Mouse (Mus musculus) heart, postnatal 25 days (tissue): ENCODE results near the gene Spop. TPM values are rescaled to one million over a fixed set of nuclear protein-coding genes. Genes with fewer than 3 reads are reported as not detected.
"Not testable (repeated sequence)": the region's sequence is repeated elsewhere in the genome, so short reads cannot be mapped to it uniquely, and the experiment has no call there.

Source experiments
- DNase-seq: peaks from one replicate; pipeline ENCODE4 v3.0.0; 2022; ENCODE audit warnings: low spot score
- intact Hi-C: fragments of 180-260 bp; cut with DNase I; formaldehyde crosslinking; loops from one replicate; pipeline ENCODE4 v1.15.1; 2025
- total RNA-seq, 2 experiments: library from RNA; stranded (reverse); gene quantifications; 2 replicates each; pipeline ENCODE4 v1.2.3; 2021

The Spop gene
- total RNA-seq, 2 experiments from 2014 or later, result 180 to 195 TPM

- no peak for DNase-seq
- intact Hi-C loops, result loop anchor here (10.0 kb wide), 1 partner anchor 273 kb away; no protein-coding TSS in a partner anchor
These were observed 26.5 kb upstream of the Spop start for GRCm38 (mm10) chr11:95387354-95387753.

GRCm38 (mm10) chr11:95389006-95389405 is 24.9 kb upstream of the Spop start:
- no peak for DNase-seq
- intact Hi-C loops, result loop anchor here (10.0 kb wide), 1 partner anchor 274 kb away; no protein-coding TSS in a partner anchor

- no peak for DNase-seq
- intact Hi-C loops, result no loop called here
These were observed 23.5 kb upstream of the Spop start for GRCm38 (mm10) chr11:95390420-95390819.

GRCm38 (mm10) chr11:95391201-95391600 is 22.7 kb upstream of the Spop start:
- DNase-seq, result no peak
- intact Hi-C loops, result no loop called here

- intact Hi-C loops, result no loop called here
- DNase-seq, result no peak
These were observed 22.1 kb upstream of the Spop start for GRCm38 (mm10) chr11:95391743-95392142.

DNA sequence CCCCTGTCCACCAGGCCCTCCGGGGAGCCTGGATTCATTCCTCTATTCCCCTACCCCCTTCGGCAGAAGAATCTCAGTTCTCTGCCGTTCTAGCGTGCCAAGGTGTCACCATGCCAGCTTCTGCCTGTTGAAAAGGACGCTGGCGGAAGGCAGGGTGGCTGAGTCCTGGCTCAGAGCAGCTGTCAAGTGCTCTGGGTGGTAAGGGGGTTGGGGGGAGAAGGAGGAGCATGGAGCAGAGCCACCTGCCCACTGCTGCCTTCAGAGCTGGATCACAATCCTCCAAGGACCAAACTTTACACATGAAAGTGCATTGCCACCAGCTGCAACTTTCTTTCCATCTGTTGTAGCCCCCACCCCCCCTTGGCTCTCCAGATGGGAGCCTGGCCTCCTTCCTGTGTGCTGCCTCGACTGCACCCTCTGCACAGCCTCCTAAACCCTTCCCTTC is 21.6 kb upstream of the Spop start:
- DNase-seq, result no peak
- intact Hi-C loops, result no loop called here

DNA sequence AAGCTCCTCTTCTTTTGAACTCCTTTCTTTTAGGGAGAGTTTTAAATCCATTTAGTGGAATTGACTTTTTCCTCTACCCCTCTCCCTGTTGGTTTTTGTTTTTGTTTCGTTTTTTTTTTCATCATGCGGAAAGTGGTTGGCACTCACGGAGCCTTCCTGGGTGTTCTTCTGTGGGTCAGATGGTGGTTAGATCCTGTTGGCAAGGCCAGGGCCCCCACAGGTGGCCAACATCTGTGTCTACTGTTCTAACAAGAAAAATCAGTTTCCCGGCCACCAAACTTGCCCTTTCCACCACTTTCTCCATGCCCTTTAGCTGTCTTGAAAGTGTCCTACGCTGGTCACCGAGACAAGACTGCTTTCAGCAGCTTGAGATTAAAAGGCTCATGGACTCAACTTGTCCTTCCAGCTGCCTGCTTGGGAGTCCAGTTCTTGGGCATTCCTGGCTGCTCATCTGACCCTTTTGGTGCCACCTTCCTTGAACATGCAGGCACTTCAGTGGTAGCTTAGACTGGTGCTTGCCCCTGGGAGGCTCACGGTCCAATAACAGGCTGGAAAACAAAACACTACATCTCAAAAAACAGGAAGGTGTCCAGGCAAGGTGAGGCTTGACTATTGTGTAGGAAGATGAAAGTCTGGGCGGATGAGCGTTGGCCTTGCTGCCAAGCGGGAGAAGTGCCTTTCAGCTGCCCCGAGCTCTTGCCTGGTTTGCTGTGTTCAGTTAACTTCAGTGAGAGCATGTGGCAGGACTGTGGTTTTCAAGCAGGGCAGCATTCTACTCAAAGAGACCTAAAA is 21.0 kb upstream of the Spop start:
- intact Hi-C loops, result no loop called here

DNA sequence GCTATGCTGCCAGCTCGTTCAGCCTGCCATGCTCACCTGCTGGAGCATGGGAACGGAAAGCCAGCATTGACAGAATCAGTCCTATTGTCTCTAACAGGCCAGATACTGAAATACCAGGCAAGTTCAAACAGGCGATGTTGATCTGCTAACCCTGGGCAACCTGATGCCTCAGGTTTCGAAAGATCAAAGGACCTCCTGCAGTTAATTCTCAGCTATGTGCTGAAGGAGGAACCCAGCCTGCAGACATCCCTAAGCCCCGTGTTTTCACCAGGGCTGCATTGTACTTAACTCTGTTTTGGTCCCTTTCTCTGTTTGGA is 20.4 kb upstream of the Spop start:
- DNase-seq, result no peak
- intact Hi-C loops, result no loop called here

More for the DNA sequence above, 21.0 kb upstream of the Spop start:
- no peak for DNase-seq

DNA sequence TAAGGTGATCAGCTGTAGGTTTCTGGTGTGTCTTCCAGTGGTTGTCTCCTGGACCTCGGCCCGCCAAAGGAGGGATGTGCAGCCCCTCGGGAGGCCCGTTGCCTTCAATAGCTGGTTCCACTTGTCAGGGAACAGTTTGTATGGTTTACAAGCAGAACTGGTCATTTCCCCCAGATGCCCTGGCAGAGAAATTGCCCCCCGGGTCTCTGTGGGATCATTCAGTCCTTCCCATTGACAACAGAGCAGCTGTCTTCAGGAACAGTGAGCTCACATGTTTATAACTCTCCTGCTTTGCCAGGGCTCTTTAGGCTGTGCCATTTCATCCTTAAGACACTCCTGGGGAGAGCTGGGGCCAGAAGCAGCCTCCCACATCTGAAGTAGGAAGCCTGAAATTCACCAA is 19.8 kb upstream of the Spop start:
- DNase-seq, result no peak
- intact Hi-C loops, result no loop called here

- intact Hi-C loops, result no loop called here
- DNase-seq, result no peak
These were observed 17.3 kb upstream of the Spop start for GRCm38 (mm10) chr11:95396548-95396947.

DNA sequence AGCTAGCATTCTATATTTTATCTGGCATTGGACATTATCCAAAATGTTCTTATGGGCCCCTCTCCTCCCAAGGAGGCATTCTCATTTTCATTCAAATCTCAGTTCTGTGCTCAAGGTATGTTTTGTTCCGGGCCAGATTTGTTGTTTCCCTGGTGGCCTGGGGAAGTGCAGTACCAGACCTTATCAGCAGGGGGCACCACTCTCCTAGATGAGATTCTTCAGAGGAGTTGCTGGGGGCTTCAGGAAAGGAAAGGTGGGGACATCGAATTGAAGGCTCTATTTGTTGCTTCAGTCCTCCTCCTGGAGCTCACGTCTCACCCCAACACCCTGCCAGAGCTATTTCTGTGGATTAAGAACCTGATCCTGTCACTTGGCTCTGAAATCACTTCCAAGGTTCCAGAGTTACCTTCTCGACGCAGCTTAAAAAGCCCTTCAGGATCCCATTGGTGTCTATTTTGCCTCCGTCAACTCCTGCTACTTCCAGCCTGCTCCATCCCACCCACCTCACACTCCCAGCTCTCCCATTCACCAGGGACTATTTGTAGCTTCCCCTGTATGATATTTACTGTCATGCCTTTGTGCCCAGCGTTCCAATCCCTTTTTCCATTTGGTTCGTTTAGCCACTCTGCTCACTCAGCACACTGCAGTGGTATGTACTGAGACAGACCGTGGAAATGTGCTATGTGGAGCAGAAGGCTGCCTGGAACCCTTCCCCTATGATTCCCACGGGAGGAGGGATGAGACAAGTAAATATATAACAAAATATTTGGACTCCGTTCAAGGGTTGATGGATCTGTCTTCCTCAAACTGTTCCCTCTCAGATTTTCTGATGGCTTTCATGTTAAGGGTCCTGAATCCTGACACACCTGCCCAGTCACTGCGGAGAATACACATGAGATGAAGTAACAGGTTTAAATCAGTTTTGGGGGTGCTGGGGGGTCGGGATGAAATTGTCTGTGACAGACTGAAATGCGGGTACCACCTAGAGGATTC is 15.7 kb upstream of the Spop start:
- intact Hi-C loops, result loop anchor here (1.0 to 2.0 kb wide), 3 partner anchors 35 to 122 kb away; no protein-coding TSS in a partner anchor
- DNase-seq, result no peak

DNA sequence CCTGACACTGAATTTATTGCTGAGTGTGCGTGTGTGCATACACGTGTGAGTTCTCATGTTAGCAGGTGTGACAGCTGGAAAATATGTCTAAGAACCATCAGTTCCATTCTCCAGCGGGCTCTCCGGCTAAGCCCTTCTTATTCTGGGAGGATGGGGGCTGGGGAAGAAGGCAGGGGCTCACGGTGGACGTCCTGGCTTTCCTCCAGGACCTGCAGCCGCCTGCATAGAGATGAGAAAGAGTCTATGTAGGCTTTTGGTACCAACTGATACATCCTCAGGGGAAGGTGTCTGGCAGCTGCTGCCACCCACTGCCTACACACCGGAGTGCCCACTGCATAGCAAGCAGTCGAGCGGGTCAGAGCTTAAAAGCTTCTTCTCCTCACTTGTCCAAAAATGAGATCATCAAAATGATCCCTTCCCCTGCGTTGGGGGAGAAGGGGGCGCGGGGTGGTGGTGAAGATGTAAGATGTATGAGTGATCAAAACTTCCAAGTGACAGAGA is 14.3 kb upstream of the Spop start:
- intact Hi-C loops, result loop anchor here (2.0 kb wide), 2 partner anchors 33 to 83 kb away; no protein-coding TSS in a partner anchor
- no peak for DNase-seq

DNA sequence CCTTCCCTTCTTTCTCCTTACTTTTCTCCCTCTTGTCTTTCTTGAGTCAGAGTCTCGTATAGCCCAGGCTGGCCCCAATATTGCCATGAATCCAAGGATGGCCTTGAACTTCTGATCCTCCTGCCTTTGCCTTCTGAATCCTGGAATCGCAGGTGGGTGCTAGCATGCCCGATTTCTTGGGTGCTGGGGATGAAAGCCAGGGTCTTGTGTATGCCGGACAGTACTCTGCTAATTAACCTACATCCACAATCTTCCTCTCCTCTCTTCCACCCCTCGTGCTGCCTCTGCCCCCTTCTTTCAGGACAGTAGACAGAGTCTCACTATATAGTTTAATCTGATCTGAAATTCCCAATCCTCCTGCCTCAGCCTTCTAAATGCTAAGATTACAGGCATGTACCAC is 12.3 kb upstream of the Spop start:
- DNase-seq, result no peak
- intact Hi-C loops, result no loop called here

DNA sequence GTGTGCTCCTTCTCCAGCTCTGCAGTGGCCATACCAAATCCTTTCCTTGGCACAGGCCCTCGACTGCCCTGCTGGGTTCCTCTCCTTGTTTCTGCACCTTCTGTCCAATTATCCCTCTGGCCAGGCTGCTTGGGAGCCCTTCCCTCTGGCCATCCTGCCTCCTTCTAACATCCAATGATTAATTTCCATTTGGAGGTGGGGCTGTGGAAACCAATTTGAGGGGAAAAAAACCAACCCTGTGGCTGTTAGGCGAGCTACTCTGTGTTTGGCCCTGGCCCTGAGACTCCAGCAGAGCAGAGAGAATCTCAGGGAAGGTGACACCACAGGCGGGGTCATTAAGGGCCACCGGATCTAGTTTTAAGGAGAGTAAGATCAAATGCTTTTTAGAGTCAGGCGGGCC is 11.7 kb upstream of the Spop start:
- intact Hi-C loops, result no loop called here
- DNase-seq, result no peak

GRCm38 (mm10) chr11:95402658-95403101 is 11.2 kb upstream of the Spop start:
- DNase-seq, result no peak

GRCm38 (mm10) chr11:95403382-95404340 is 10.2 kb upstream of the Spop start:
- intact Hi-C loops, result no loop called here
- no peak for DNase-seq

More at GRCm38 (mm10) chr11:95402658-95403101, 11.2 kb upstream of the Spop start:
- intact Hi-C loops, result no loop called here

- no peak for DNase-seq
- intact Hi-C loops, result no loop called here
These were observed 8.1 kb upstream of the Spop start for GRCm38 (mm10) chr11:95405771-95406170.

GRCm38 (mm10) chr11:95406398-95406797 is 7.5 kb upstream of the Spop start:
- intact Hi-C loops, DNase-seq: not testable (repeated sequence)

DNA sequence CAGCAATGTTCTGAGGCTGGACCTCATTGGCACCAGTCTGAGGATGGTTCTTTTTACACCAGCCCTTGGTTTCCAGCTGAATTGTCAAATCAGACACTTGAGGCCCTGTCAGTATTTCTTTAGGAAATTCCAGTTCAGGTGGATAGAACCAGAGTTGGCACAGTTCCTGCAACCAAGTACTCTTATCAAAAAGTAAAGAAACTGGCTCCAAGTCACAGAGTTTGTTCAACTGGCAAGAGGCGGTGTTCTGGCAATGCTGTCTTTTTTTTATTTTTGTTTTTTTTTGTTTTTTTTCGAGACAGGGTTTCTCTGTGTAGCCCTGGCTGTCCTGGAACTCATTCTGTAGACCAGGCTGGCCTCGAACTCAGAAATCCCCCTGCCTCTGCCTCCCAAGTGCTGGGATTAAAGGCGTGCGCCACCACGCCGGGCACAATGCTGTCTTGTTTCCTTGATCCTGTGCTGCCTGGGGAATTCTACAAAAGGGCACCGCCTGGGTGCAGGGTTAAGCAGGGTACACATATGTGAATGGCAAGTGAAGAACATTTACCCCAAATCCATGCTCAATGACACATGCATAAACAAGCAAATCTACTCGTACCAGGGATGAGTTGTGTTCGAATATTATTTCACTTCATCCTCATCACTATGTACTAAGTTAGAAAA is 4.3 kb upstream of the Spop start:
- intact Hi-C loops, result no loop called here
- DNase-seq, result no peak
